Mouse (Mus musculus) forebrain, postnatal 0 days (tissue): ENCODE measurements at regions not wholly inside any gene's neighbourhood (a gene's known extent, or its start where the extent isn't known, plus 50 kb on each side); places are given as distances from the start of the nearest gene placed in this dataset.
A peak's percentile ranks its signal among the peaks of the same experiment; 100 is the strongest.

Source experiments
- ATAC-seq: fragments of 200-750 bp; cut with Nextera tagmentation; 2 replicates; pipeline ENCODE4 v1.8.0; 2017; ENCODE audit warnings: mild to moderate bottlenecking, moderate library complexity
- DNase-seq: peaks from one replicate; pipeline ENCODE4 v3.0.0-alpha.2; 2015
- H3K27ac ChIP-seq: fragments of 300-500 bp; sonication (generic); 2 replicates; pipeline ENCODE4 v1.5.1; 2014; ENCODE audit warnings: low read depth, mild to moderate bottlenecking, antibody characterized with exemption, low read length, moderate library complexity, mixed read lengths
- H3K27me3 ChIP-seq: fragments of 300-500 bp; sonication (generic); 2 replicates; pipeline ENCODE4 v1.6.1; 2014; ENCODE audit warnings: mild to moderate bottlenecking, low read length, mixed read lengths; ENCODE audit not compliant: insufficient read depth
- H3K36me3 ChIP-seq: fragments of 300-500 bp; sonication (generic); 2 replicates; pipeline ENCODE4 v1.6.1; 2014; ENCODE audit warnings: mild to moderate bottlenecking, moderate library complexity; ENCODE audit not compliant: insufficient read depth
- H3K4me1 ChIP-seq: fragments of 300-500 bp; sonication (generic); 2 replicates; pipeline ENCODE4 v1.6.1; 2014; ENCODE audit warnings: antibody characterized with exemption; ENCODE audit not compliant: insufficient read depth
- H3K4me2 ChIP-seq: fragments of 300-500 bp; sonication (generic); 2 replicates; pipeline ENCODE4 v1.6.1; 2014; ENCODE audit warnings: low read depth, mild to moderate bottlenecking, moderate library complexity
- H3K4me3 ChIP-seq: fragments of 300-500 bp; sonication (generic); 2 replicates; pipeline ENCODE4 v1.5.1; 2014; ENCODE audit warnings: low read depth, low read length, mixed read lengths
- H3K9ac ChIP-seq: fragments of 300-500 bp; sonication (generic); 2 replicates; pipeline ENCODE4 v1.6.1; 2014; ENCODE audit warnings: mild to moderate bottlenecking
- H3K9me3 ChIP-seq: fragments of 300-500 bp; sonication (generic); 2 replicates; pipeline ENCODE4 v1.6.1; 2016; ENCODE audit warnings: low read length
- CTCF ChIP-seq: sonication (generic); IDR thresholded peaks from 2 replicates; pipeline ENCODE4 v1.5.1; 2016; ENCODE audit warnings: antibody characterized with exemption, control low read depth, low read depth
- WGBS: fragments of 180-500 bp; shearing (Covaris S2); extraction: QIAGEN DNeasy Blood & Tissue Kit; methylation state at CpG from one replicate; pipeline ENCODE4 v1.1.7; 2014; 5-methylcytosine and 5-hydroxymethylcytosine counted together

DNA sequence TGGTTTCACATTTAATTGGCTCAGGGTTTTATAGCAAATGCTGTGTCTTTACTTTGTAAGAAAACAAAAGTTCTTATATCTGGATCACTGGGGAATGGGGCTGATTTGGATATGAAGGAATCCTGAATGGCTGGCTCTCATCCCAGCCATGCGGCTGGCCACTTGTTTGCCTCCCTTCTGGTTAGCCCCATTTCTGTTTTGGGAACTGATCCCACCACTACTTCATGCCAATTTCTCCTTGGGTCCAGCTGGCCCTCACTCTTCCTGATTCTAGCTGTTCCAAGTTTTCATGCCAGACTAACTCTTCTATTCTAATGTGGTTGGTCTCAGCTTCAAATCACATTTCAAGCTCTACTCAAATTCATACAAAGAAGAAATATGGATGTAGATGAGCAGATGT lies 5319.6 kb downstream of the 9330182O14Rik start:
- peak; percentile 98 for ATAC-seq

GRCm38 (mm10) chr15:45470425-45470824 lies 5336.3 kb downstream of the 9330182O14Rik start:
- Histone ChIP-seq H3K27ac (no peak overlapping the region), H3K4me1 (no peaks in the 10 kb centered on the region), H3K4me2 (no peak overlapping the region), H3K27me3 (no peaks in the 10 kb centered on the region), H3K4me3 (no peak overlapping the region), H3K9me3 (no peaks in the 10 kb centered on the region), H3K36me3 (no peaks in the 10 kb centered on the region), H3K9ac (no peak overlapping the region)
- 53% methylated on average over 1 of the region's 1 CpGs for WGBS
- TF ChIP-seq CTCF, result no peak
- DNase-seq (no peak), ATAC-seq (no peak)

More for the DNA sequence above, 5319.6 kb downstream of the 9330182O14Rik start:
- Histone ChIP-seq H3K9me3 (no peaks in the 10 kb centered on the region), H3K4me1 (no peaks in the 10 kb centered on the region), H3K27ac (no peak overlapping the region), H3K4me3 (no peak overlapping the region), H3K36me3 (no peaks in the 10 kb centered on the region), H3K4me2 (no peak overlapping the region), H3K9ac (no peak overlapping the region), H3K27me3 (no peaks in the 10 kb centered on the region)
- WGBS, result 36% methylated on average over 1 of the region's 1 CpGs
- no peak for TF ChIP-seq CTCF
- peak; percentile 92 for DNase-seq

- no peak overlapping the region for H3K4me2 ChIP-seq
- H3K27ac ChIP-seq, result no peak overlapping the region
- no peak overlapping the region for H3K4me3 ChIP-seq
- no peaks in the 10 kb centered on the region for H3K36me3 ChIP-seq
- H3K9ac ChIP-seq, result no peak overlapping the region
- WGBS, result 81% methylated on average over 1 of the region's 1 CpGs
- H3K27me3 ChIP-seq, result no peaks in the 10 kb centered on the region
- H3K9me3 ChIP-seq, result no peaks in the 10 kb centered on the region
- no peak for DNase-seq
- no peaks in the 10 kb centered on the region for H3K4me1 ChIP-seq
- TF ChIP-seq CTCF, result no peak
- no peak for ATAC-seq
Observed at GRCm38 (mm10) chr15:45473191-45473590, 5339.0 kb downstream of the 9330182O14Rik start.

DNA sequence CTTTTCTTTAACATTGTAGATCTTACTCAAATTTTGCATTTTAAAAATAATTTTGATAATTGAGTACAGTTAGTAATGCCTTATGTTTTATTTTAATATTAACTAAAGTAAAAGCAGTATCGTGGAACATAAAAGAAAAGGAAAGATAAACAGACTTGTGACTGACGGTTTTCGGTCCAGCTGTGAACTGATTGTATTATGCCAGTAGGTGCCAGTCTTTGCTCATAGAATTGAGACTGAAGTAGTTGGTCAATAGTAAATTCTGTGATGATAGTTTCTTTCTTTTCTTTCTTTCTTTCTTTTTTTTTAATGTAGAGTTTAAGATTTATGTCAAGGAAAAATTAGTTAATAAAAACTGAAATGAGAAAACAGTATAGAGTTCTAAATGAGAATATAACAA lies 5376.1 kb downstream of the 9330182O14Rik start:
- no peaks in the 10 kb centered on the region for H3K27me3 ChIP-seq
- H3K4me3 ChIP-seq, result no peak overlapping the region
- H3K9ac ChIP-seq, result no peak overlapping the region
- ATAC-seq (no peak), DNase-seq (peak; percentile 5)
- H3K9me3 ChIP-seq, result no peaks in the 10 kb centered on the region
- H3K36me3 ChIP-seq, result no peaks in the 10 kb centered on the region
- no peak overlapping the region for H3K4me2 ChIP-seq
- 72% methylated on average over 3 of the region's 3 CpGs for whole genome bisulfite sequencing
- no peak overlapping the region for H3K27ac ChIP-seq
- H3K4me1 ChIP-seq, result no peaks in the 10 kb centered on the region
- peak; percentile 36 for TF ChIP-seq CTCF
